Mouse (Mus musculus): ENCODE results near the gene Gm49321. TPM values are rescaled to one million over a fixed set of nuclear protein-coding genes. Genes with fewer than 3 reads are reported as not detected.
A peak's percentile ranks its signal among the peaks of the same experiment; 100 is the strongest.

Gm49321 gene
- polyA plus RNA-seq, 1 experiment from 2014 or later = 14.4 TPM

- peaks cover 5% of the 10 kb centered on the region for H3K4me1 ChIP-seq
- no peaks in the 10 kb centered on the region for H3K9me3 ChIP-seq (replicated peaks)
- H3K4me3 ChIP-seq = no peak overlapping the region
- H3K27ac ChIP-seq = no peak overlapping the region
- 83% methylated on average over 5 of the region's 5 CpGs for WGBS
- no peak for DNase-seq (ENCODE audit: low spot score)
- no peaks in the 10 kb centered on the region for H3K36me3 ChIP-seq
- peaks cover 12% of the 10 kb centered on the region; the same call in 1 of the 2 replicates for H3K27me3 ChIP-seq (ENCODE audit: low read depth, poor library complexity, severe bottlenecking)
Measured at GRCm38 (mm10) chr12:73954785-73955184, 17.3 kb downstream of the Gm49321 start.

- Histone ChIP-seq H3K27me3 (ENCODE audit: low read depth, poor library complexity, severe bottlenecking) (0 out of 2 replicates have a peak, but pooled peaks cover 5% of the 10 kb centered on the region), H3K9me3 (replicated peaks) (no peaks in the 10 kb centered on the region), H3K4me3 (no peak overlapping the region), H3K27ac (no peak overlapping the region), H3K4me1 (peaks cover 4% of the 10 kb centered on the region; the same call in 1 of the 2 replicates), H3K36me3 (no peaks in the 10 kb centered on the region)
- no peak for DNase-seq (ENCODE audit: low spot score)
- WGBS = 90% methylated on average over 3 of the region's 3 CpGs
Measured at GRCm38 (mm10) chr12:73957676-73958075, 20.2 kb downstream of the Gm49321 start.

GRCm38 (mm10) chr12:73958830-73959229 is 21.4 kb downstream of the Gm49321 start:
- peak; percentile 6 for DNase-seq (ENCODE audit: low spot score)
- Histone ChIP-seq H3K27ac (no peak overlapping the region), H3K4me3 (no peak overlapping the region), H3K9me3 (replicated peaks) (no peaks in the 10 kb centered on the region), H3K4me1 (no peaks in the 10 kb centered on the region), H3K27me3 (ENCODE audit: low read depth, poor library complexity, severe bottlenecking) (0 out of 2 replicates have a peak, but pooled peaks cover 5% of the 10 kb centered on the region), H3K36me3 (no peaks in the 10 kb centered on the region)
- WGBS = 83% methylated on average over 2 of the region's 2 CpGs

GRCm38 (mm10) chr12:73964291-73965281 is 27.1 kb downstream of the Gm49321 start, which contains the start of gene Snapc1:
Snapc1 (plus strand) TSS chr12:73964481.
- WGBS = 2% methylated on average over 60 of the region's 60 CpGs
- DNase-seq (ENCODE audit: low spot score) = peak; percentile 99
- H3K27me3 ChIP-seq (ENCODE audit: low read depth, poor library complexity, severe bottlenecking) = no peaks in the 10 kb centered on the region
- peak within 1 kb of the TSS; percentile 86 for H3K4me3 ChIP-seq
- peak within 1 kb of the TSS; percentile 88 for H3K27ac ChIP-seq
- peaks cover 7% of the 10 kb centered on the region for H3K4me1 ChIP-seq
- H3K9me3 ChIP-seq (replicated peaks) = no peaks in the 10 kb centered on the region
- H3K36me3 ChIP-seq = peaks cover 26% of the 10 kb centered on the region

GRCm38 (mm10) chr12:73969142-73969541 is 31.7 kb downstream of the Gm49321 start:
- no peaks in the 10 kb centered on the region for H3K27me3 ChIP-seq (ENCODE audit: low read depth, poor library complexity, severe bottlenecking)
- H3K36me3 ChIP-seq = peaks cover 70% of the 10 kb centered on the region
- 96% methylated on average over 8 of the region's 8 CpGs for WGBS
- DNase-seq (ENCODE audit: low spot score) = no peak
- H3K27ac ChIP-seq = no peak overlapping the region
- H3K4me1 ChIP-seq = peaks cover 7% of the 10 kb centered on the region
- no peak overlapping the region for H3K4me3 ChIP-seq
- H3K9me3 ChIP-seq (replicated peaks) = peaks cover 3% of the 10 kb centered on the region

- DNase-seq (ENCODE audit: low spot score) = no peak
- peaks cover 97% of the 10 kb centered on the region for H3K36me3 ChIP-seq
- H3K9me3 ChIP-seq (replicated peaks) = peaks cover 3% of the 10 kb centered on the region
Measured at GRCm38 (mm10) chr12:73974584-73974983, 37.1 kb downstream of the Gm49321 start.

GRCm38 (mm10) chr12:73978144-73978543 is 40.7 kb downstream of the Gm49321 start:
- DNase-seq (ENCODE audit: low spot score) = no peak
- H3K36me3 ChIP-seq = peaks cover 97% of the 10 kb centered on the region
- H3K4me3 ChIP-seq = no peak overlapping the region
- 95% methylated on average over 3 of the region's 3 CpGs for WGBS
- no peaks in the 10 kb centered on the region for H3K4me1 ChIP-seq
- H3K27ac ChIP-seq = no peak overlapping the region
- no peaks in the 10 kb centered on the region for H3K9me3 ChIP-seq (replicated peaks)
- no peaks in the 10 kb centered on the region for H3K27me3 ChIP-seq (ENCODE audit: low read depth, poor library complexity, severe bottlenecking)

More at GRCm38 (mm10) chr12:73974584-73974983, 37.1 kb downstream of the Gm49321 start:
- H3K27me3 ChIP-seq (ENCODE audit: low read depth, poor library complexity, severe bottlenecking) = no peaks in the 10 kb centered on the region
- H3K27ac ChIP-seq = no peak overlapping the region
- H3K4me3 ChIP-seq = no peak overlapping the region
- no peaks in the 10 kb centered on the region for H3K4me1 ChIP-seq
- WGBS = 95% methylated on average over 6 of the region's 6 CpGs

- no peak for DNase-seq (ENCODE audit: low spot score)
- H3K27me3 ChIP-seq (ENCODE audit: low read depth, poor library complexity, severe bottlenecking) = no peaks in the 10 kb centered on the region
- peaks cover 97% of the 10 kb centered on the region for H3K36me3 ChIP-seq
- no peaks in the 10 kb centered on the region for H3K9me3 ChIP-seq (replicated peaks)
- 91% methylated on average over 5 of the region's 5 CpGs for WGBS
- H3K27ac ChIP-seq = no peak overlapping the region
- no peak overlapping the region for H3K4me3 ChIP-seq
- no peaks in the 10 kb centered on the region for H3K4me1 ChIP-seq
Measured at GRCm38 (mm10) chr12:73979667-73980066, 42.2 kb downstream of the Gm49321 start.

- H3K9me3 ChIP-seq (replicated peaks) = no peaks in the 10 kb centered on the region
- H3K36me3 ChIP-seq = peaks cover 89% of the 10 kb centered on the region
- H3K27ac ChIP-seq = no peak overlapping the region
- H3K4me3 ChIP-seq = no peak overlapping the region
- H3K27me3 ChIP-seq (ENCODE audit: low read depth, poor library complexity, severe bottlenecking) = no peaks in the 10 kb centered on the region
- DNase-seq (ENCODE audit: low spot score) = no peak
- no peaks in the 10 kb centered on the region for H3K4me1 ChIP-seq
- WGBS = 85% methylated on average over 14 of the region's 14 CpGs
Measured at GRCm38 (mm10) chr12:73982533-73982932, 45.1 kb downstream of the Gm49321 start.

- H3K4me1 ChIP-seq = no peaks in the 10 kb centered on the region
- H3K9me3 ChIP-seq (replicated peaks) = no peaks in the 10 kb centered on the region
- no peak for DNase-seq (ENCODE audit: low spot score)
- no peak overlapping the region for H3K4me3 ChIP-seq
- 92% methylated on average over 7 of the region's 7 CpGs for WGBS
- H3K36me3 ChIP-seq = peaks cover 54% of the 10 kb centered on the region
- no peaks in the 10 kb centered on the region for H3K27me3 ChIP-seq (ENCODE audit: low read depth, poor library complexity, severe bottlenecking)
- H3K27ac ChIP-seq = no peak overlapping the region
Measured at GRCm38 (mm10) chr12:73986299-73986698, 48.8 kb downstream of the Gm49321 start.

- no peaks in the 10 kb centered on the region for H3K27me3 ChIP-seq (ENCODE audit: low read depth, poor library complexity, severe bottlenecking)
- no peaks in the 10 kb centered on the region for H3K4me1 ChIP-seq
- WGBS = 86% methylated on average over 4 of the region's 4 CpGs
- no peak overlapping the region for H3K27ac ChIP-seq
- no peaks in the 10 kb centered on the region for H3K9me3 ChIP-seq (replicated peaks)
- H3K36me3 ChIP-seq = peaks cover 32% of the 10 kb centered on the region
- H3K4me3 ChIP-seq = no peak overlapping the region
- no peak for DNase-seq (ENCODE audit: low spot score)
Measured at GRCm38 (mm10) chr12:73988393-73989008, 51.0 kb downstream of the Gm49321 start.

GRCm38 (mm10) chr12:73989594-73989993 is 52.1 kb downstream of the Gm49321 start:
- no peak overlapping the region for H3K4me3 ChIP-seq
- peak; percentile 54 for DNase-seq (ENCODE audit: low spot score)
- no peak overlapping the region for H3K27ac ChIP-seq
- H3K4me1 ChIP-seq = no peaks in the 10 kb centered on the region
- H3K27me3 ChIP-seq (ENCODE audit: low read depth, poor library complexity, severe bottlenecking) = no peaks in the 10 kb centered on the region
- H3K9me3 ChIP-seq (replicated peaks) = no peaks in the 10 kb centered on the region
- H3K36me3 ChIP-seq = peaks cover 21% of the 10 kb centered on the region

- no peak for DNase-seq (ENCODE audit: low spot score)
- peaks cover 49% of the 10 kb centered on the region for H3K27me3 ChIP-seq (ENCODE audit: low read depth, poor library complexity, severe bottlenecking)
- H3K36me3 ChIP-seq = no peaks in the 10 kb centered on the region
- H3K4me3 ChIP-seq = peak overlapping the region; percentile 68
- peaks cover 12% of the 10 kb centered on the region for H3K4me1 ChIP-seq
- WGBS = 57% methylated on average over 12 of the region's 12 CpGs
- H3K27ac ChIP-seq = no peak overlapping the region
- H3K9me3 ChIP-seq (replicated peaks) = no peaks in the 10 kb centered on the region
Measured at GRCm38 (mm10) chr12:73996906-73997296, 59.4 kb downstream of the Gm49321 start.

All from limb, embryonic 10.5 days (tissue).